Mouse (Mus musculus) common myeloid progenitor, adult 5-6 weeks (primary cell): ENCODE results near the gene Grin2c. TPM values are rescaled to one million over a fixed set of nuclear protein-coding genes. Genes with fewer than 3 reads are reported as not detected.

Experiments used
- ATAC-seq: replicated peaks from 2 replicates; pipeline ENCODE4 v1.8.0; 2016; ENCODE audit warnings: low read depth, mild to moderate bottlenecking, moderate TSS enrichment, inconsistent platforms; ENCODE audit not compliant: poor library complexity, severe bottlenecking
- total RNA-seq: library from RNA; stranded (forward); fragments of 200-1000, 187-1606 nt; gene quantifications from 2 replicates; pipeline ENCODE4 v1.2.3, GENCODE M21; 2017

Grin2c gene
- total RNA-seq, 1 experiment from 2014 or later: not detected

DNA sequence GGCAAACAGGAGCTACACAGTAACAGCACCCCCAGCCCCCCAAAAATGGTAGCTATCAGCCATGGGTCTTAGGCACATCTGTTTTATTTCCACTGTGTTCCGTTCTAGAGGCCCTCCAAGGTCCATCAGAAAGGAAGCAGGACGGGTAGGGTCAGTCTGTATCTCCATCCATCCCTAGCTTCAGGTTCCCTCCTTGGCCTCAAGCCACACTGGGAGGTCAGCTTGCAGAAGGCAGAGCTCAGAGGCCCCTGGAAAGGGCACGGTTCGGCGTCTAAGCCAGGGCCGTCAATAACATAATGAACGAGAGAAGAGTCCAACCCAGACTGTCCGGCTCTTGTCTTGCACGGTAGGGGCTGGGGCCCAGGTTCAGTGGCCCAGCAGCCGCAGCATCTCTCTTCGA, 915 bp upstream of the Grin2c start:
- no peak for ATAC-seq

GRCm38 (mm10) chr11:115266400-115266778, 654 bp downstream of the Grin2c start:
- ATAC-seq: no peak

DNA sequence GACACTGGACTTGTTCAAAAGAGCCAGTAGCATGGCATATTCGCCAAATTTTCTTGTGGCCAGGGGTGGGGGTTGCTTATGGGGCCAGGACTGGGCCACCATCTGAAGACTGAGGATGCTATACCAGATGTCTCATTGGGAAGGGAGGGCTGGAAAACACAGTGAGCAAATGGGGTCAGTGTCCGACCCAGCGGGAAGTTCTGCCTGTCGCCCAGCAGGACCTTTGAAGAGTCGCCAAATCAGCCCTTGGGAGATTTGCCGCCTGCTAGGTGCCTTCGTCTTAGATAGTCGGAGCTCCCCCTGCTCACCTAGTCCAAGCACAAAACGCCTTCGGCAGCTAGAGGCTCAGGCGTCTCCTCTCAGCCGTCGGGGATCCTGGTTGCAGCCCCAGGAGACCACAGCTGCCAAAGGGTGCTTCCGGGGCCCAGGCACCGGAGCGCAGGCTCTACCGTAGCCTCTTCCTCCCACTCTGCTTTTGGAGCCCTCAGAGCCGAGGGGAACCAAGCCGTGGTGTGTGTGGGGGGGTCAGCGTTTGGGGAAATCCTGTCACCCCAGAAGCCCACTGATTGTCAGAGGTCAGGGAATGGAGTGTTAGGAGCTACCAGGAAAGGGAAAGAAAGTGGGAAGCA, 1.2 kb downstream of the Grin2c start:
- no peak for ATAC-seq

GRCm38 (mm10) chr11:115264862-115265668, 2.0 kb downstream of the Grin2c start:
- ATAC-seq: no peak

GRCm38 (mm10) chr11:115264136-115264861, 2.7 kb downstream of the Grin2c start:
- no peak for ATAC-seq

DNA sequence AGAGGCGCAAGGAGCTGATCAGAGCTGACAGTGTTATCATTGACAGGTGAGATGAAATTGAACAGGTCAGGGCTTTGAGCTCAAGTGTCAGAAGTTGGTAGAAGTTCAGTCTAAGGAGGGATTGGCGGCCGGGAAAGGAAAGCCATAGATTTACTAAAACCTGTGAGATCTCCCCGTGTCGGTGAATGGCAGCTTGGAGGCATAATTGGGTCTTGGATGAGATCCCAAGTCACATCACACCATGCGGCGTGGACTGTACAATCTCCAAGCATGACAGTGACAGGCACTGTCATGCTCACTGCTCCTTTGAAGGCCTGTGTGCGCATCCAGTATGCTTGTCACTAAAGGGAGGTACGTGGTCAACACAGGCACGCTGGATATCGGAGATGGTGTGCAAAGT, 4.1 kb downstream of the Grin2c start:
- ATAC-seq: no peak

- no peak for ATAC-seq
These were observed 7.9 kb downstream of the Grin2c start for GRCm38 (mm10) chr11:115259134-115259533.

- peak; percentile 46; the same call in 1 of the 2 replicates for ATAC-seq
These were observed 9.1 kb downstream of the Grin2c start for GRCm38 (mm10) chr11:115257775-115258510.

DNA sequence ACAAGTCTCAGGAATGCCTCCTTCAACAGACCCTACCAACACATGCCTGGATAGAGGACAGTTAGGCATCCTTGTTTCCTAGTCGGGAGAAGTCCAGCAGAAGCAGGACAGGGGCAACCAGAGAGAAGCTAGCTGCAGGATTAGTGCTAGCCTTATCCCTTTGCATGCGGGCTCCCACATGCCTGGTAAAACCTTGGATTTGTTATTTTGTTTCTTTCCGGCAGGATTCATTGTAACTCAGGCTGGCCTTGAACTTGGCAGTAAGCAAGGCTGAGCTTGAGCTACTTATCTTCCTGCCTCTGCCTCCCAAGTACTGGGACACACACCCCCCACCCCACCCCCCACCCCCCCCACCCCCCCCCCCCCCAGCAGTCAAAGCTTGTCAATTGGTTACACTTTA, 15.8 kb downstream of the Grin2c start:
- no peak for ATAC-seq

DNA sequence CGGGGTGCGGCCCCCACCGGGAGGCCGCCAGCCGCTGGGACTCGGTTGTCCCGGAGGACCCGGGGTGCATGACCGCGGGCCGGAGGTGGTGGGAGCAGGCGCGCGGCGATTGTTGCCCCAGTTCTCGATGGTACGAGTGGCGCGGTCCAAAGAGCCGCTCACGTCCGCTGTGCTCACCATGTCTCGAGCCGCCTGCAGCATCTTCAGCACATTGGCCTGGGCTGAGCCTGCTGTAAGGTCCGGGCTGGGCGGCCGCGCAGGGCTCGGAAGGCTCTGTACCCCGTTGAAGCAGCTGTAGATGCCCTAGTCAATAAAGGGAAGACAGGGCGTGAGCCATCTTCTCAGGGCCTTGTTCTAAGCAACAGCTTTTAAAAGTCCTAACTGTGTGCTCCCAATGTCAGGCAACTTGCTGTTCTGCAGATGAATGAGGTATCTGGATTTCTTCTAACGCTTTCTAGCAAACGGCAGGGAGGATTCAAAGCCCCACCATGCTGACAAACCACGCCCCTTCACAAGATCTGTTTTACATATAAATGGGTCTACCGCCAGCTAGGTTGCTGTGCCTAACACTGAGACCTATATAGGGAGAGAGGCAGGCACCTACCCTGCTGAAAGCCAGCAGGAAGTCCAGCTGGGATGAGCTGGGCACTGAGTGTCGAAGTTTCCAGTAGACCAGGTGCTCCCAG, 16.5 kb downstream of the Grin2c start:
- no peak for ATAC-seq

- ATAC-seq: no peak
These were observed 17.2 kb downstream of the Grin2c start for GRCm38 (mm10) chr11:115249721-115250404.

DNA sequence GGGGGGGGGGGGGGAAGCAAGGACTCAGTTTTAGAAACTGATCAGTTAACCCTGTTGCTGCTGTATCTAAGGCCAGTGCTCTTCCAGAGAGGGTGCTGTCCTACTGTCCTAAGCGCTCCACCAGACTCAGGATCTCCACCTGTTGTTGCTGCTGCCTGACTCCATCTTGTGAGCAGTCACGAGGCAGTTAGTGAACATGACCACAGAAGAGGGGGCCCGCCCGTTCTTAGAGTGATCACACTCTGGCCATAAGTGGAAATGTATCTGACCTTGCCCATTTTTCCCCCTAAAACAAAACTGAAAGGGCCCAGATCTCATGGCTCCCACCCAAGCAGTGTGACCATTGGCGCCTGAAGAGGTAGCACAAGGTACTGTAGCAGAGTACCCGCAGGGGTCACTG, 19.1 kb downstream of the Grin2c start:
- no peak for ATAC-seq

- ATAC-seq: no peak
These were observed 19.8 kb downstream of the Grin2c start for GRCm38 (mm10) chr11:115247240-115247639.

- peak; percentile 10; the same call in 1 of the 2 replicates for ATAC-seq
These were observed 20.7 kb downstream of the Grin2c start for GRCm38 (mm10) chr11:115246386-115246785.

DNA sequence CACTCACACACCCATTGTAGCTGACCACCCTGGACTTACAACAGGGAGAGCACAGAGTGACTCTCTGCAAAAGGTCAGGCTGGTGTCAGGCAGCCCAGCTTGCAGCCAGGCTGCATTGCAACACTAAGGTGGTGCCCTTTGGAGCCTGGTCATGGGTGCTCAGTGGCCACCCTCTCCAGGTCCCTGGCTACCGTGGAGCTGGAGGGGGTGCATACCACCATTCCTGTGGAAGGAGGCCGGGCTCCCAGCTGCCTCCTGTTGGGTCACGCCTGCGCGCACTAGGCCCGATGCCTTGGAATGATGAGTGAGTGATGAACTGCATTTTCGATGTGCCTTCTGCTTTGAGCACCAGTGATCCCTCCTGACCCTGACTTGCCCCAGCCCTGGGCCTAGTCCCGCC, 22.2 kb downstream of the Grin2c start:
- no peak for ATAC-seq

DNA sequence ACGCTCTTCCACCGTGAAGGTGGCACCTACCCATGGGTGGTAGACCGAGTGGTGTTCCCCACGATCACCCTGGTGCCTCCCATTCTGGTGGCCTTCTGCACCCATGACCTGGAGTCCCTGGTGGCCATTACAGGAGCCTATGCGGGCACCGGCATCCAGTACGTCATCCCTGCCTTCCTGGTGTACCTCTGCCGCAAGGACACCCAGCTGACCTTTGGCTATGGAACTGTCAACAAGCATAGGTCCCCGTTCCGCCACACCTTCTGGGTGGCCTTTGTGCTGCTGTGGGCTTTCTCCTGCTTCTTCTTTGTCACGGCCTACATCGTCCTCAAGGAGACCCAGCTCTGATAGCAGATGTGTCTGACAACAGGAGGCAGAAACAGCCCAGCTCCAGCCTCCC, 23.3 kb downstream of the Grin2c start:
- ATAC-seq: no peak

GRCm38 (mm10) chr11:115242746-115243145, 24.3 kb downstream of the Grin2c start:
- no peak for ATAC-seq

DNA sequence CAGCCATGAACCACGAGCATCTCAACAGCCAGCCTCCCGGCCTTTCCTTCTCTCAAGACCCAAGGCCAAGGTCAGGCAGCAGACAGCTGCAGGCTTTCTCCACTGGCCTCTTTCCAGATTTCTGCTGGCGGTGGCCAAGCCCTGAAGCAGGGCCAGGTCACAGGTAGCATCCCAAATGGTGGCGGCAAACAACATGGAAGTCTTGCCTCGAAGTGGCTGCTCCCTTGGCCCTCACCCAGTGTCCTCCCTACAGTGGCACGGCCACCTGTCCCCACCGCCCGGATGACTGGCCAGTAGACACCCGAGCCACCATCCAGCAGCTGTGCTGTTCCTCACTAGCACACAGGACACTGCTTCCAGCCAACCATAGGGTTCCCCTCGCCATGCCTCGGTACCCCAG, 25.6 kb downstream of the Grin2c start:
- ATAC-seq: no peak

DNA sequence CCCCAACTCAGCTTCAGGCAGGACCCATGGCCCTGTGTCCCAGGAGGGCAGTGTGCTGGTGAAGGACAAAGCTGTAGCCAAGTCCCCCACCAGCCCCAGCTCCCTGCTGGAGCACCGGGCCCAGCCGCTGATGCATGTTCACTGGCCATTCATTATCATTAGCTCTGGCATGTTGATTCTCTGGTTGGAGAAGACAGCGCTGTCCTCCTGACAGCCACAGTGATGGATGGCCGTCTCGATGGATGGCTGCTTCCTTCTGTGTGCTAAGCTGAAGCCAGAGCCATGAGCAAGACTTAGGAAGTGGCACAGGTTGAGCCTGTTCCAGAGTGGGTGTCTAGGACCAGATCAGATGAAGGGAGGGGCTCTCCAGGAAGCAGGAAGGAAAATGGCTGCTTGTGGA, 30.5 kb downstream of the Grin2c start:
- ATAC-seq: no peak
